Mouse (Mus musculus): ENCODE data around the gene Abhd16b. TPM values are rescaled to one million over a fixed set of nuclear protein-coding genes. Genes with fewer than 3 reads are reported as not detected.

Abhd16b gene
- polyA plus RNA-seq, 1 experiment from 2014 or later = 0.11 TPM

DNA sequence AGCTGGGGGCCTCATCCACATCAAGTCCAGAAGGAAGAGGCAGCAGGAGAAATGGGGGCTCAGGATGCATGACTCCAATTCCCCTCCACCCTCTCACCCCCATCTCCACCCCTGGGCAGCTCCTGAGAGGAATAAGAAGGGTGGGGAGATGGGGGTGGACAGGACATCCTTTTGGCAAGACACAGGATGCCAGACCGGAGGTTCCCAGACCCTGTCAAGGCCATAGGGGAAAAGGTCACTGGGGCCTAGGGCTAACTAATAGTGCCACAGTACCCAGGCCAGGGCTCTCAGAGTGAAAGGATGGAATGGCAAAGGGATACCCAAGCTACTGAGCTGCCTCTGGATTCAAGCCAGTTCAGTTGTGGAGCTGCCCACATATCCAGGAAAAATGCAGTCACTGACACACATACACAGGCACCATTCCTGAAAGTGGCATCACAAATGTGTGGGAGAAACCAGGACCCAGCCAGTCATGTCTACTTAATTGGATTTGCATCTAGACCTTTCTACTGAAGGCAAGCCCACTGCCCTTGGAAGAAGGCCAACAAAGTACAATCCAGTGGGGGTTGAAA is 20.7 kb upstream of the Abhd16b start:
- WGBS = 56% methylated on average over 1 of the region's 1 CpGs
- Histone ChIP-seq H3K27ac (replicated peaks; ENCODE audit: low read depth, low read length) (no peak overlapping the region), H3K27me3 (ENCODE audit: control insufficient read depth, insufficient read depth, low read length) (no peaks in the 10 kb centered on the region), H3K4me2 (ENCODE audit: low read depth, low read length) (no peak overlapping the region), H3K4me1 (ENCODE audit: control insufficient read depth, insufficient read depth, low read length) (no peaks in the 10 kb centered on the region), H3K36me3 (replicated peaks; ENCODE audit: control insufficient read depth, insufficient read depth, low read depth, low read length) (no peaks in the 10 kb centered on the region), H3K9me3 (replicated peaks; ENCODE audit: control insufficient read depth, low read length) (no peaks in the 10 kb centered on the region), H3K4me3 (ENCODE audit: low read depth, low read length) (no peak overlapping the region), H3K9ac (replicated peaks; ENCODE audit: low read length) (no peak overlapping the region)
- no peak for ATAC-seq (replicated peaks; ENCODE audit: insufficient number of reproducible peaks, low FRiP score, low TSS enrichment, low read depth)
- DNase-seq (ENCODE audit: low spot score) = no peak

GRCm38 (mm10) chr2:181483120-181483519 is 9.9 kb upstream of the Abhd16b start:
- H3K36me3 ChIP-seq (replicated peaks; ENCODE audit: control insufficient read depth, insufficient read depth, low read depth, low read length) = no peaks in the 10 kb centered on the region
- H3K9ac ChIP-seq (replicated peaks; ENCODE audit: low read length) = no peak overlapping the region
- H3K27me3 ChIP-seq (ENCODE audit: control insufficient read depth, insufficient read depth, low read length) = no peaks in the 10 kb centered on the region
- no peak overlapping the region for H3K27ac ChIP-seq (replicated peaks; ENCODE audit: low read depth, low read length)
- no peak overlapping the region for H3K4me2 ChIP-seq (ENCODE audit: low read depth, low read length)
- no peak for ATAC-seq (replicated peaks; ENCODE audit: insufficient number of reproducible peaks, low FRiP score, low TSS enrichment, low read depth)
- no peaks in the 10 kb centered on the region for H3K9me3 ChIP-seq (replicated peaks; ENCODE audit: control insufficient read depth, low read length)
- H3K4me3 ChIP-seq (ENCODE audit: low read depth, low read length) = no peak overlapping the region
- no peak for DNase-seq (ENCODE audit: low spot score)
- no peaks in the 10 kb centered on the region; the same call in 1 of the 2 replicates for H3K4me1 ChIP-seq (ENCODE audit: control insufficient read depth, insufficient read depth, low read length)
- WGBS = 51% methylated on average over 2 of the region's 2 CpGs

GRCm38 (mm10) chr2:181483562-181484318 is 9.3 kb upstream of the Abhd16b start:
- no peak overlapping the region for H3K4me2 ChIP-seq (ENCODE audit: low read depth, low read length)
- ATAC-seq (replicated peaks; ENCODE audit: insufficient number of reproducible peaks, low FRiP score, low TSS enrichment, low read depth) (no peak), DNase-seq (ENCODE audit: low spot score) (peak; percentile 26)
- H3K27me3 ChIP-seq (ENCODE audit: control insufficient read depth, insufficient read depth, low read length) = no peaks in the 10 kb centered on the region
- H3K9me3 ChIP-seq (replicated peaks; ENCODE audit: control insufficient read depth, low read length) = no peaks in the 10 kb centered on the region
- H3K4me1 ChIP-seq (ENCODE audit: control insufficient read depth, insufficient read depth, low read length) = no peaks in the 10 kb centered on the region; the same call in 1 of the 2 replicates
- H3K4me3 ChIP-seq (ENCODE audit: low read depth, low read length) = no peak overlapping the region
- no peaks in the 10 kb centered on the region for H3K36me3 ChIP-seq (replicated peaks; ENCODE audit: control insufficient read depth, insufficient read depth, low read depth, low read length)
- H3K9ac ChIP-seq (replicated peaks; ENCODE audit: low read length) = no peak overlapping the region
- WGBS = 35% methylated on average over 7 of the region's 7 CpGs
- no peak overlapping the region for H3K27ac ChIP-seq (replicated peaks; ENCODE audit: low read depth, low read length)

DNA sequence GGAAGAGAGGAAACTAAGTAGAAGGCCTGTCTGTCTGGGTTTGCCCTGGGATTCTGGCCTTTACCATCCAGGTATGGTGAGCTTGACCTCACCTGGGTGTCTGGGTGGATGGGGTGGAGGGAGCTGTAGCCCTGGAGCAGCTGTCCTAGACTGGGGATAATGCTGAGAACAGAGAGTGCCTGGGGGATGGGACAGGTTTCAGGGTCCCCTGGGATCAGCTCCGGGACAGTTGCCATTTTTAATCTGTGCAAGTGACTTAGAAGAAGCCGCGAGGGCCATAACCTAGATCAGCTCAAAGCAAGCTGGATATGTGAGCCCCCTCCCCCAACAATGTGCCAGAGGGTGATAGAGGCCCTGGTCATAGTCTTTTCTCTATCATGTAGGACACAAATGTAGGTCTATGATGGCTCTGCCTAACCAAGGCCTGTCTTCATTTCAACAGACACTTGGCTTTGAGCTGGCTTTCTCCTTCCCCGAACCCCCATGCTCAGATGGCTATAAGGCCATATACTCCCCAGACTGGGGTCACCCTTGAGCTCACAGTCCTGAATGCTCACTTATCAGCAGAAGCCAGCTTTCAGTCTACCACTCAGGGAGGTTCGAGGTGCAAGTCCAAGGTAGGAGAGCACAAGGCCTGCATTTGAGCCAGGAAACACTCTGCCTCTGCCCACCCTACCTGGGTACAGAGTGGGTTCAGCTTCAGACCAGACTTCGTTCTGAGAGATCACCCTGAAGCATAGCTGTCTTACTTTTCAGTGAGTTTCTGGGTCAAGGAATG is 8.4 kb upstream of the Abhd16b start:
- 84% methylated on average over 6 of the region's 6 CpGs for WGBS
- ATAC-seq (replicated peaks; ENCODE audit: insufficient number of reproducible peaks, low FRiP score, low TSS enrichment, low read depth) = 0 out of 2 replicates have a peak, but pooled peaks have one; percentile 29
- no peak overlapping the region for H3K27ac ChIP-seq (replicated peaks; ENCODE audit: low read depth, low read length)

DNA sequence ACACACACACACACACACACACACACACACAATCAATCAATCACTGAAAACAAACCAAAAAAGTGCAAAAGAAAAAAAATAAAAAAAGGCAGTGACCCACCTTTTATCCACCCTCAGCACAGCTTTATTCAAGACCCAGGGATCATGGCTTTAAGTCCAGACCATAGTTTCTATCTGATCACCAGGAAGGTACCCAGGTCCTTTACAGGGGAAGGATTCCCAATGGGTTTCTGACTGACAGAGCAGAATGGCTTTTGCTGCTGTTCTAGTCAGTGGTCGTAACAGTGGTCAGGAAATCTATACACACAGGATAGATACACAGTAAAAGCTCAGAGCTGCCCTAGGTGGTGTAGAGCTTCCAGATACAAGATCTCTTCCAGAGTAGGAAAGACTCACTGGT is 7.3 kb upstream of the Abhd16b start:
- Histone ChIP-seq H3K9me3 (replicated peaks; ENCODE audit: control insufficient read depth, low read length) (no peaks in the 10 kb centered on the region), H3K27me3 (ENCODE audit: control insufficient read depth, insufficient read depth, low read length) (no peaks in the 10 kb centered on the region), H3K4me3 (ENCODE audit: low read depth, low read length) (no peak overlapping the region), H3K36me3 (replicated peaks; ENCODE audit: control insufficient read depth, insufficient read depth, low read depth, low read length) (no peaks in the 10 kb centered on the region), H3K4me1 (ENCODE audit: control insufficient read depth, insufficient read depth, low read length) (no peaks in the 10 kb centered on the region; the same call in 1 of the 2 replicates), H3K4me2 (ENCODE audit: low read depth, low read length) (no peak overlapping the region), H3K9ac (replicated peaks; ENCODE audit: low read length) (no peak overlapping the region), H3K27ac (replicated peaks; ENCODE audit: low read depth, low read length) (no peak overlapping the region)
- peak; percentile 6 for DNase-seq (ENCODE audit: low spot score)
- no peak for ATAC-seq (replicated peaks; ENCODE audit: insufficient number of reproducible peaks, low FRiP score, low TSS enrichment, low read depth)
- 19% methylated on average over 1 of the region's 1 CpGs for WGBS

More for the DNA sequence above, 8.4 kb upstream of the Abhd16b start:
- Histone ChIP-seq H3K36me3 (replicated peaks; ENCODE audit: control insufficient read depth, insufficient read depth, low read depth, low read length) (no peaks in the 10 kb centered on the region), H3K4me1 (ENCODE audit: control insufficient read depth, insufficient read depth, low read length) (no peaks in the 10 kb centered on the region; the same call in 1 of the 2 replicates), H3K9ac (replicated peaks; ENCODE audit: low read length) (no peak overlapping the region), H3K9me3 (replicated peaks; ENCODE audit: control insufficient read depth, low read length) (no peaks in the 10 kb centered on the region), H3K4me2 (ENCODE audit: low read depth, low read length) (no peak overlapping the region), H3K4me3 (ENCODE audit: low read depth, low read length) (no peak overlapping the region), H3K27me3 (ENCODE audit: control insufficient read depth, insufficient read depth, low read length) (no peaks in the 10 kb centered on the region)
- no peak for DNase-seq (ENCODE audit: low spot score)

GRCm38 (mm10) chr2:181487338-181488277 is 5.4 kb upstream of the Abhd16b start:
- no peaks in the 10 kb centered on the region for H3K27me3 ChIP-seq (ENCODE audit: control insufficient read depth, insufficient read depth, low read length)
- no peak overlapping the region for H3K4me3 ChIP-seq (ENCODE audit: low read depth, low read length)
- peak; percentile 30 for DNase-seq (ENCODE audit: low spot score)
- H3K9me3 ChIP-seq (replicated peaks; ENCODE audit: control insufficient read depth, low read length) = no peaks in the 10 kb centered on the region
- H3K36me3 ChIP-seq (replicated peaks; ENCODE audit: control insufficient read depth, insufficient read depth, low read depth, low read length) = no peaks in the 10 kb centered on the region
- no peaks in the 10 kb centered on the region; the same call in 1 of the 2 replicates for H3K4me1 ChIP-seq (ENCODE audit: control insufficient read depth, insufficient read depth, low read length)
- H3K27ac ChIP-seq (replicated peaks; ENCODE audit: low read depth, low read length) = peak overlapping the region; percentile 8; the same call in 1 of the 2 replicates
- WGBS = 22% methylated on average over 5 of the region's 5 CpGs
- no peak overlapping the region; the same call in 1 of the 2 replicates for H3K9ac ChIP-seq (replicated peaks; ENCODE audit: low read length)
- peak; percentile 57 for ATAC-seq (replicated peaks; ENCODE audit: insufficient number of reproducible peaks, low FRiP score, low TSS enrichment, low read depth)
- no peak overlapping the region for H3K4me2 ChIP-seq (ENCODE audit: low read depth, low read length)

- Histone ChIP-seq H3K4me3 (ENCODE audit: low read depth, low read length) (no peak overlapping the region), H3K27ac (replicated peaks; ENCODE audit: low read depth, low read length) (no peak overlapping the region), H3K9ac (replicated peaks; ENCODE audit: low read length) (no peak overlapping the region), H3K9me3 (replicated peaks; ENCODE audit: control insufficient read depth, low read length) (no peaks in the 10 kb centered on the region), H3K4me1 (ENCODE audit: control insufficient read depth, insufficient read depth, low read length) (no peaks in the 10 kb centered on the region; the same call in 1 of the 2 replicates), H3K4me2 (ENCODE audit: low read depth, low read length) (no peak overlapping the region), H3K36me3 (replicated peaks; ENCODE audit: control insufficient read depth, insufficient read depth, low read depth, low read length) (no peaks in the 10 kb centered on the region), H3K27me3 (ENCODE audit: control insufficient read depth, insufficient read depth, low read length) (no peaks in the 10 kb centered on the region)
- peak; percentile 10 for DNase-seq (ENCODE audit: low spot score)
- WGBS = 28% methylated on average over 7 of the region's 7 CpGs
- ATAC-seq (replicated peaks; ENCODE audit: insufficient number of reproducible peaks, low FRiP score, low TSS enrichment, low read depth) = no peak
These were observed 1.4 kb upstream of the Abhd16b start for GRCm38 (mm10) chr2:181491432-181492205.

All from embryonic facial prominence, embryonic 11.5 days (tissue).